Mouse (Mus musculus) heart, postnatal 14 days (tissue): ENCODE data around the gene Copz1. TPM values are rescaled to one million over a fixed set of nuclear protein-coding genes. Genes with fewer than 3 reads are reported as not detected.

Experiments
- DNase-seq, 2 experiments: peaks; one replicate each; pipeline ENCODE4 v3.0.0; 2021 to 2022
- intact Hi-C: fragments of 180-260 bp; cut with DNase I; formaldehyde crosslinking; loops from one replicate; pipeline ENCODE4 v1.15.1; 2025
- microRNA-seq, 2 experiments: library from miRNA; unstranded; fragments of <30 nt; microRNA quantifications; one replicate each; pipeline ENCODE4 v1.2.0; 2021 to 2022
- total RNA-seq, 2 experiments: library from RNA; stranded (reverse); gene quantifications; 2 replicates each; pipeline ENCODE4 v1.2.3; 2021

The Copz1 gene
- total RNA-seq, 2 experiments from 2014 or later, result 58.9 to 63.6 TPM

DNA sequence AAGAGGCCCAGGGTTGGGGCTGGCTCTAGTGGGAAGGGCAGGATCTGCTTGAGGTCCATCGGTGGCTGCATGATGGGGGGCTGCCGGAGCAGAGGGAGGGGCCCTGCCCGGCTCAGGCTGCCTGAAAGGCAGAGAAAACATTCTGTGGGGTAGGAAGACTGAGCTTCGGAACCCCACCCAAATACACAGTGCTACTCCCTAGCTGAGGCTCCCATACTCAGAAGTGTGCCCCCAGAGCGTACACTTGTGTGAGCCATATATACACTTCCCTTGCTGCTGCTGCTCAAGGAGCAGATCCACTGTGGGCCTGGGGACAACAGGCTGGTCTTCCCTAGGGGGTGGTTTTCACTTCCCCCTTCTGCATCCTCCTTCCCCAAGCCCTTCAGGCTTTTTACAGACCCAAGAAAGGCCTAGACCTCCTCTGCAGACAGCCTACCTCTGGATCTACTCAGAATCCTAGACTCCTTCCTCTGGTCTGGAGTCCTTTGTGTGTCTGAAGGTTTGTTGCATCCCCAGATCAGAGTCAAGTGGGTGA lies 60.6 kb downstream of the Copz1 start:
- no peak for DNase-seq
- intact Hi-C loops, result no loop called here

- no peak for DNase-seq
- intact Hi-C loops, result no loop called here
Observed at GRCm38 (mm10) chr15:103333738-103334137, 61.2 kb downstream of the Copz1 start.

DNA sequence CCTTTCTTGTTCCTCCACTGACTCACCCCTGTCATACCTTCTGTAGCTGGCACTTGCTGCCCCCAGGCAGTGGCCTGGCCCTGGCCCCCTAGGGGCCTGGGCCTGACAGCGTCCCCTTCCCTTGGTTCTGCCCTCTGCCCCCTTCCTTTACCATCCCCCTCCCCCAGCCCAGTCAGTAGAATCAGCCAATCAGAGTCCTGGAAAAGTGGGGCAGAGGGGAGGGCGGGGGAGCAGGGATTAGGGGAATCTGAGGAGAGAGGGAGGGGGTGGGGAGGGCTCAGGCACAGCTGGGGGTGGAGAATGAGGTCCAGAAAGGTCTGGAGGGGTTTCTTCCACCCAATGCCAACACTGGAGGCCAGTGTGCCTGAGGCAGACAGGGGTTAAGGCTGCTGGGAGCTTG lies 61.7 kb downstream of the Copz1 start:
- no peak for DNase-seq

GRCm38 (mm10) chr15:103335040-103335439 lies 62.5 kb downstream of the Copz1 start:
- DNase-seq, result no peak
- intact Hi-C loops, result no loop called here

More for the DNA sequence above, 61.7 kb downstream of the Copz1 start:
- intact Hi-C loops, result no loop called here

DNA sequence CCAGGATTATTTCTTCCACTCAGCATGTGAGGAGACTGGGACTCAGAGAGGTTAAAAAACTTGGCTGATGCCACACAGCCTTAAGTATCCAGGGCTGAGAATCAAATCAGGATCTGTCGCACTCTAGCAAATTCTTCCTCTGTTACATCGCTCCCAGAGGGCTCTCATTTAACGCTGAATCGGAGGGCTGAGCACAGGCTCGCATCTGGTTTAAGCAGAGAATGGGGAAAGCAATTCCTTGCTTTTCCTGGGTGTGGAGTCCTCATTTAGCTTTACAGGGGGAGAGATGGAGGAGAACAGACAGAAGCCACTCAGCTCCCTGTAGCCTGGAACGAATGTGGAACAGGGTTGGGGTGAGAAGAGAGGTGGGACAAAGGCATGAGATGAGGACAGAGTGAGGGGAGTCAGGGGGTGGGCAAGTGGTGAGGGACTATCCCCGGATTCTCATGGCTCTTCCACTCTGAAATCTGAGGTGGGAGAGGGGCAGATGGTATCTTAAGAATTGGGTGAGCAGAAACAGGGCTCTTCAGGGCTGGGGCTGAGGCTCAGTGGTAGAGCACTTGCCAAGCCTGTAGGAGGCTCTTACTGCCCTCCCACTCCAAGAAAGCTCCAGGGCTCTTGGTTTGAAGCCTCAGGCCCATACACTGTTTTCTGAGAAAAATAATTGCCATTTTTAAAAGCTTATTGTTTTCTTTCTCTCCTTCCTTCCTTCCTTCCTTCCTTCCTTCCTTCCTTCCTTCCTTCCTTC lies 63.1 kb downstream of the Copz1 start:
- intact Hi-C loops, result no loop called here
- DNase-seq, result no peak

DNA sequence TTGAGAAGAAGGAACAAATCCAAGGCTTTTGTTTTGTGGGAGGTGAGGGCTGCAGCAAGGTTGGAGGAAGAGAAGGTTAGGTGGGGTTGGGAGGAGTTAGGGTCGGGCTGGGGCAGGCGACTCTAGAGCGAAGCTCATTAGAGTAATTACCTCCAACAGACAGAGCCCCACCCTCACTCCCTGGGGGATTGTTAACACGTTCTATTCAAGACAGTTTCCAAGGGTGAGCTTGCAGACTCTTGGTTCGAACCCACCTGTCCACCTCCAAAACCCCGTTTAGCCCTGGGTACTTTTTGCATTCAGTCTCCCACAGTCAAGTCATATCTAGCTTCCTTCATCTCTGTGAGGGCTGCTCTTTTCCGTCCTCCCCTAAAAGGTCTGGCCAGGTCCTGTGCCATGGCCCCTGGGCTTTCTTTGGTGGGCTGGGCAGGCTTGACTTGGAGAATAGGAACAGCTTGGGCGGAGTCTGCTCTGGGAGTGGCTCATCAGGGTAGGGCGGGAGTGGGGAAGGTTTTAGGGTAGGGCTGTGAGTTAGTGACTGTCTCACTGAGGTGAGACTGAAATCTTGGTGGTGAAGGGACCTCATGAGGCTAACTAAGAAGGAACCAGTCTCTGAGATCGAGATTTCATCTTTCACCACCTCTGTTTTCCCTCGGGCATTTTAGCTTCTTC lies 64.6 kb downstream of the Copz1 start:
- intact Hi-C loops, result no loop called here
- no peak for DNase-seq

GRCm38 (mm10) chr15:103338829-103339165 lies 66.3 kb downstream of the Copz1 start:
- intact Hi-C loops, result no loop called here
- DNase-seq, result no peak

- intact Hi-C loops, result no loop called here
- no peak for DNase-seq
Observed at GRCm38 (mm10) chr15:103339166-103339960, 66.8 kb downstream of the Copz1 start.

GRCm38 (mm10) chr15:103339961-103340337 lies 67.4 kb downstream of the Copz1 start, which contains the start of gene Zfp385a:
TSS of gene Zfp385a (minus strand) at chr15:103340093.
- intact Hi-C loops, result no loop called here

GRCm38 (mm10) chr15:103340786-103341185 lies 68.3 kb downstream of the Copz1 start:
- DNase-seq, result no peak
- intact Hi-C loops, result no loop called here

More at GRCm38 (mm10) chr15:103339961-103340337, 67.4 kb downstream of the Copz1 start, which contains the start of gene Zfp385a:
- DNase-seq, result peak in 1 of 2 experiments; percentile 54

- intact Hi-C loops, result no loop called here
- no peak for DNase-seq
Observed at GRCm38 (mm10) chr15:103341547-103341946, 69.0 kb downstream of the Copz1 start.

DNA sequence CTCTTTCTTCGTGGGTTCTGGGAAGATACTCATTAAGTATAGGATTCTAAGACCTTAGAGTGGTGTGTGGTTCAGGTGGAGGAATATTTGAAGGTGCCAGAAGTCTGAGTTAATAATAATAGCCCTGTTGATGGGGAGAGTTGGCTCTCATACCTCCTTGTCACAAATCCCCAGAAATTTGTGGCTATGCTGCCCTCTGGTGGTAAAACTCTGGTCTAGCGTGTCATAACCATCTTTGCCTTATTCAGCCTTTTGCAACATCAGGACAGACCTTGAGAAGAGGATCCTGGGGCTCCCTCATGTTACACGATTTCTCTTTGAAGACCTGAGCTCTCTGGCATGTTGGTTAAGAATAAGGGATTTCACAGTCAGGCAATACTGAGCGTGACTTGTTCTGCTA lies 69.9 kb downstream of the Copz1 start:
- DNase-seq, result peak; percentile 75 to 86
- intact Hi-C loops, result no loop called here

DNA sequence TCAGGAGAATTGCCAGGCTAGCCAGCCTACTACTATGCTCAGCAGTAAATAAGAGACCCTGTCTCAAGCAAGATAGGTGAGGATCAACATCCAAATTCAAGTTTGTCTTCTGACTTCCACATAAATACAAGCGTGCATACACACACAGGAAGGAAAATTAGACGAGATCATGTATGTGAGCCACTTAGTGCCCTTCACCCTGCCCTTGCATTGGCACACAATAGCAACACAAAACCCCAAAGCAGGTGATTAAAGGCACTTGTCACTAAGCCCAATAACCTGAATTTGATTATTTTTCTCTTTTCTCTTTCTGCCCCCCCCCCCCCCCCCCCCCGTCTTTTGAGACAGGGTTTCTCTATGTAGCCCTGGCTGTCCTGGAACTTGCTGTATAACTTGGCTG lies 70.5 kb downstream of the Copz1 start:
- intact Hi-C loops, result no loop called here
- no peak for DNase-seq

GRCm38 (mm10) chr15:103343556-103343955 lies 71.0 kb downstream of the Copz1 start:
- no peak for DNase-seq
- intact Hi-C loops, result no loop called here

- no peak for DNase-seq
- intact Hi-C loops, result loop anchor here (2.0 kb wide), 1 partner anchor 43 kb away; no protein-coding TSS in a partner anchor
Observed at GRCm38 (mm10) chr15:103345789-103346188, 73.3 kb downstream of the Copz1 start.

DNA sequence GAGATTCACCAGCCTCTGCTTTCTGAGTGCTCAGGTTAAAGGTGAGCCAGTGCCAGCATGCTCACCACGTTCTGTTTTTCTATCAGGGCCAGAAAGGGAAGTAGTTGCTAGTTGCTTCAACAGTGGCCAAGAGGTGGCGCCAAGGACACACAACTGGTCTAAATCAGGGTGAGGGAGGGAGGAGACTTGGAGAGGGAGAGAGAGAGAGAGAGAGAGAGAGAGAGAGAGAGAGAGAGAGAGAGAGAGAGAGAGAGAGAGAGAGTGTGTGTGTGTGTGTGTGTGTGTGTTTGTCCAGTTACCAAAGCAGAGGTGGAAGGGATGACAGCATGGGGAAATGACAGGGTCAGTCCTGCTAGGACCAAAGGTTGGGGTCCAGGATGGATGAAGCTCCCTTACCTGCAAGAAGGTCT lies 74.8 kb downstream of the Copz1 start:
- intact Hi-C loops, result loop anchor here (2.0 kb wide), 1 partner anchor 42 kb away; no protein-coding TSS in a partner anchor
- DNase-seq, result peak; percentile 71 to 76

Small RNA genes lying within 50 kb of the gene (microRNA-seq; reads per million reads assigned to microRNA genes)
- gene Mir148b, result 90.7 to 171 reads per million in 2 experiments

Other genes with a start within 250 kb of the Copz1 start
- gene Smug1, start 105.6 kb upstream of the Copz1 start, total RNA-seq, result 10 to 100 TPM; 13.5 to 14.0 TPM
- 10 to 100 TPM; 54.6 to 65.4 TPM for gene Cbx5, start 32.9 kb upstream of the Copz1 start, total RNA-seq
- 100 to 1,000 TPM; 174 to 180 TPM for gene Hnrnpa1, start 32.3 kb upstream of the Copz1 start, total RNA-seq
- under 1 TPM; 0.60 to 0.83 TPM for gene Nfe2, start 14.3 kb upstream of the Copz1 start, total RNA-seq
- gene Gpr84, start 37.9 kb downstream of the Copz1 start, total RNA-seq, result not detected
- 10 to 100 TPM; 16.6 to 18.4 TPM for gene Zfp385a, start 67.4 kb downstream of the Copz1 start, total RNA-seq
- gene Itga5, start 94.0 kb downstream of the Copz1 start, total RNA-seq, result 10 to 100 TPM; 61.1 to 70.4 TPM
- gene Gtsf1, start 157.8 kb downstream of the Copz1 start, total RNA-seq, result under 1 TPM in 1 of 2 experiments, not detected in 1; 0.34 TPM
- gene Gtsf2, start 175.8 kb downstream of the Copz1 start, total RNA-seq, result not detected
- gene Nckap1l, start 181.1 kb downstream of the Copz1 start, total RNA-seq, result 1 to 10 TPM; 4.4 to 6.7 TPM
- 1 to 10 TPM; 2.0 TPM for gene Pde1b, start 230.3 kb downstream of the Copz1 start, total RNA-seq